Mouse (Mus musculus) gastrocnemius, postnatal 4 days (tissue): ENCODE measurements at regions not wholly inside any gene's neighbourhood (a gene's known extent, or its start where the extent isn't known, plus 50 kb on each side); places are given as distances from the start of the nearest gene placed in this dataset.

ENCODE experiments used
- DNase-seq, 2 experiments: peaks; one replicate each; pipeline ENCODE4 v3.0.0; 2021 to 2022; ENCODE audit warnings: low spot score in 2 of 2, mixed read lengths in 2 of 2
- microRNA-seq: library from miRNA; unstranded; fragments of <30 nt; microRNA quantifications from one replicate; pipeline ENCODE4 v1.2.0, GENCODE M21; 2021

DNA sequence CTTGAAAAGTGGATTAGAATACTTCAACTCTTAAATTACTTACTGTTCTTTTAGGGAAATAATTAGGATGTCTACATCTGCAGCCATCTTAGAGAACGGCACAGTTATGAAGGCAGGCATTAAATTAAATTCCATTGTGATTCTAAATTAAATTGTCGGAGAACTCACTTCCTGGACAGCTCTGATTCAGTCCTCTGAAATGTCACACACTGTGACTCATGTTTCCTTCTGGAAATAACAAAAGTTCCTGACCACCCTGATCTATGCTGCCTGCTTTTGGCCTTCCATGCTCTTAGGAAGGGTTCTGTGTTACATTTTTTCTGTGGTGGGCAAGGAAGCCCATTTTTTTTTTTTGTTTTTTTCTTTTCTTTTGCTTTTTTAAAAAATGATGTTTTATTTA, 401.1 kb downstream of the Tex13c3 start:
- DNase-seq = no peak

Small RNA genes lying in the stretch of these regions (microRNA-seq; reads per million reads assigned to microRNA genes)
- 105 reads per million, percentile 52 among the genes with 10 or more reads in this experiment for gene Mir221
- gene Mir222 = 16.9 reads per million, percentile 32 among the genes with 10 or more reads in this experiment
